Mouse (Mus musculus) kidney, postnatal 25 days (tissue): ENCODE results near the gene Rergl.

Source experiments
- DNase-seq, 2 experiments: peaks; one replicate each; pipeline ENCODE4 v3.0.0; 2021; ENCODE audit warnings: mixed read lengths in 2 of 2

The Rergl gene

DNA sequence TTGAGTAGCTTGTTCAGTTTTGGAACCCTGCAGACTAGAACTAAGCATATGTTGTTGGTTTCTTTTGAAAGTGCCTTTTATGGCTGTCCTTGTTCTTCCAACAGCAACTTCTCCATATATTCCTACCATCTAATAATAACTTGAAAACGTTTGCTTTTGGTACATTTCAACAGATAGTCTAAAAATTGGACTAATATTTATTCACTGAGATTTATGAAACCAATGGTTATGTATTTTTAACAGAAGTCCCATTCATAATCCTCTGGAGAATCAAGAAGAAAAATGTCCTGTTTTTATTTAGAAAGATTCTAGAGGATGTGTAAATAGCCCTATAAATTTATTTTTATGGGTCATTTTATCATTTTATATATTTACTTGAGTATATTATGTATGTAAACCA lies at the start of gene Rergl:
Gene Rergl (minus strand): TSS at position 101 of the 400 bp plus-strand sequence.
- no peak for DNase-seq

DNA sequence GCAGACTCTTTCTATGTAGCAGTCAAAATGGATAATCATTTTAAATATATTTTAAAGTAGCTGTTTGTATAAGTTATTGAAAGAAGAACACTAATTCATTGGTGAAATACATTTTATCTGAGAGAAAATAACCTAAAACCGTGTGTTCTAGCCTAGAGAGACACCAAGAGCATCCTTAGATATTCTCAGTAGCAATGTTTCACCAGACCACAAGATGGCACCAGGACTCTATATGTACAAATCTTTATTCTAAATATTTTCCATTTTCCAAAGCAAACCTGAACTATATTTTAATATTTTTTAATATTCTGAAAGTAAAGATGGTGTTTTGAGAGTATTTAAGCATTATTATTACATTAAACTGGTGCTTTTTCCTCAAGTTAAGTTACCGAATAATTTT lies 36.7 kb upstream of the Rergl start:
- peak in 1 of 2 experiments; percentile 3 for DNase-seq

DNA sequence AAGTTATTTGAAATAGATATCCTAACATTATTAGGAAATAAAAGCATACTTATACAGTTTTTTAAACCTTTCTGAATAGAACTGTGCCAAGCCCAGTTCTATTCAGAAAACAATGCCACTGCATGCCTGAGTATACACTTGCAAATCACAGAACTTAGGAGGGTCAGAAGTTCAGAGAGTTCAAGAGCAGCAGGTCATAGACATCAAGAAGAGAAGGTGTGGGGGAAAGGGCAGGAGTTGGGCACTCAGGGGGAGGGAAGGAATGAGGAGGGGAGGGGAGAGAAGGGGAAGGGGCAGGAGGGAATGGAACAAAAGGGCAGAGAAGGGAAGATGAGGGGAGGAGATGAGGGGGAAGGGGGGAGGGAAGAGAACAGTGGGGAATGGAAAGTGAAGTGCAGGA lies 23.6 kb upstream of the Rergl start:
- DNase-seq: no peak

DNA sequence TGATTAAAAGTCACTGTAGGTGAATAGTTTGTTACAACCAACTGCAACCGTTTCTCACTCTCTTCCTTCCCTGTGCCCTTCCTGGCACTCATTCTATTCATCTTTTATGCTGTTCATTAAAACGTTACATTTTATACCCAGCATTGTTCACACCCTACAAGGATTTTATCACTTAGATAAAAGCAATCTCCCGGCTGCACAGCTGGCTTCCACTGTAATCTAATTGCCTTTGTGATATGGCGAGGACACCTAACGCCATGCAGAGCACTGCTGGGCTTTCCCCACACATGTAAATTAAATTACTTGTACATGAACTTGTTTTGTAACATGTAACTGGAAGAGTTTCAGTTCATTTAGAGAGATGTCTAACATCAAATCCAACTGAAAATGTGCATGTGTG lies 22.5 kb upstream of the Rergl start:
- no peak for DNase-seq

DNA sequence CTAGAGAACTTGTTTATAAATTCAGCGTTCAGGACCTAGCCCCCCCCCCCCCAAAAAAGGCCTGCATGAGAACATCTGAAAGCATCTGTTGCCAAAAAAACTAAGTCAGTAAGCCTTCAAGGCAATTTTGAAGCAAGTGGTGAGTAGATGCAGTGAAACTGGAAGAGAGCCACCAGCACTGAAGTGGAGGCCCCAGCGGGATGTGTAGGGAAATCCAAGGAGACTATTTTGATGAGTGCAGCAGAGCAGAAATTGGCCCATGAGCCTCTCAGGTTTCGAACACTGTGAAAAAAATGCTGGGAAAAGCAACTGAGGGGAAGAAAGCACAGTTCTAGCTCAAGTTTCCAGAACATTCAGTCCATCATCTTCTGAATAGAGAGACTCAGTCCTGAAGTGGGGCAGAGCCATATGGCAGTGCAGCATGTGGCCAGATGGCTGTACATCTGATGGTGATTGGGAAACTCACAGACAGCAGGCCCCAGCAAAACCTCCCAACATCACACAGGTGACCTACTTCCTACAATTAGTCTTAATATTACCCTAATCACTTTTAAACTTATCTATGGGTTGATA lies 13.2 kb upstream of the Rergl start:
- DNase-seq: no peak

DNA sequence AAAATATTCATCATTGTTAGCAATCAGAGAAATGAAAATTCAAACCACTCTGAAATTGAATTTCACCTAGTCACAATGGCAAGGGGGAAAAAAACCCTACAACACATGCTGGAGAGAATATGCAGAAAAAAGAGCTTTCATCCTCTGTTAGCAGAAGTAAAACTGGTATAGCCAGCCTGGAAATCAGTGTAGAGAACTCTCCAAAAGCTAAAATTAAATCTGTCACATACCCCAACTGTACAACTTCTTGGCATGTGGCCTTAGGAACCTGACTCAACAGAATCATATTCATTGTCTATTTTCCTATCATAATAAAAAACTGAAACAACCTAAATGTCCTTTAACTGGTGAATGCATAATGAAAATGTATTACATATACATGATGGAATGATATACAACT lies 22.0 kb downstream of the Rergl start:
- no peak for DNase-seq

DNA sequence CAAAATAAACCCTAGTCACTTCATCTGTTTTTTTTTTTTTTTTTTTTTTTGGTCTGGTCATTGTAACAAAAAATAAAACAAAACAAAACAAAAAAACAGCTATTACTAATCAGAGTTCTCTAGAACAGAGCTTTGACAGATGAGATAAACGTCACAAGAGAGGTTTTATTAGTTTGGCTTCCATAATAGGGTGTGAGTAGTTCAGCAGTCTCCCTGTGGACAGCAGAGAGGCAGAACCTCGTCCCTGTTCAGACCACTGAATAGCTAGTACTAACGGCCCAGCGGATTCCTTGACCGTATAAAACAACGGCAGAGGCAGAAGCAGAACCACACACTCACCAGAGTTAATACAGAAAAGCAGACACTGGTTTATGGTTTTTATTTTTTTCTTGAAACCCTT lies 36.8 kb downstream of the Rergl start:
- DNase-seq: no peak

DNA sequence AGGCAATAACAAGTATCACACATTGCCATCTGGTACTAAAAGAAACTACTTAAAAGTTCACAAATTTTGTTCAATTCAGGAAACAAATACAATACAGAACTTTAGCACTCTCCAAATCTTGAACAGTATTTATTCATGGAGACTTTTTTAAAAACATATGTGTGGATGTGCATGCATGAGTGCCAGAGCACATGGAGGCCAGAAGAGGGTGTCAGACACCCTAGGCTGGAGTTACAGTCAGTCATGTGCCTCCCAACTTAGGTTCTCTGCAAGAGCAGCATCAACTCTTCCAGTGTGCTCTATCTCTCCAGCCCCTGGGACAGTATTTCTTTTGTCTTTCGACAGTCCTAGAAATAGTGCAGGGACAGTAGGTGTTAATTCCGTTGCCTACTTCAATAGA lies 37.5 kb downstream of the Rergl start:
- DNase-seq: no peak

DNA sequence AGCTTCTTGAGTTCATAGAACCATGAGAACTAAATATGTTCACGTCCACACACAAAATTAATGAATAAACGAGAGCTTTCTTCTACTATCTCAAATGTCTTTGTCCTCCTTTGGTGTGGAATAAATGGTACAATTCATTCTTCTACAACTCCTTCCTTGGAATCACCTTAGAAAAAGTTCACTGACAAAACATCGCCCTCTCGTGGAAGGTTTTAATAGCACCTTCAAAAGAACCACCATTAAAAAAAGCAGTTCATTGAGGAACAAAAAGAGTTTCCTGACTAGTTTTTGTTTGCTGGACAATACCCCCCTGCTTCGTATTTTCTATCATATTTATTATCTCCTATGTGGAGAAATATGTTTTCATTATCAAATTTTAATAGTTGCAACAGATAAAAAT lies 40.7 kb downstream of the Rergl start:
- no peak for DNase-seq

DNA sequence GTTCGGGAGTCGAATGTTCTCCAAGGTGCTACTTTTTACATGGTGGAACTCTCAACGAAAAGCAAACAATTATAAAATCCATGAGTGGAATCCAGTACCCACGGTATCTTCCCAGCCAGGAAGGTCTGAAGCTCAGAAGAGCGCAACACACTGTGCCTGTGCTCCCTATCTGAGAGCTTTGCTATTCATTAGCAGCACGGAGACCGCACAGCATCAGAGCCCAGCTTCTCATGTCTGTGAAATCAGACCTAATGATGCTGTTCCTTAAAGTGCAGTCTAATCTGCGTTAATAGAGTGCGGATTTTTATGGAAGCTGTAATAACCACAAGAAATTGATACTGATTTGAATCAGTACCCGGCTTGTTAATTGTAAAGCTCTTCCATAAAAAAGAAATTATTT lies 41.3 kb downstream of the Rergl start:
- no peak for DNase-seq

DNA sequence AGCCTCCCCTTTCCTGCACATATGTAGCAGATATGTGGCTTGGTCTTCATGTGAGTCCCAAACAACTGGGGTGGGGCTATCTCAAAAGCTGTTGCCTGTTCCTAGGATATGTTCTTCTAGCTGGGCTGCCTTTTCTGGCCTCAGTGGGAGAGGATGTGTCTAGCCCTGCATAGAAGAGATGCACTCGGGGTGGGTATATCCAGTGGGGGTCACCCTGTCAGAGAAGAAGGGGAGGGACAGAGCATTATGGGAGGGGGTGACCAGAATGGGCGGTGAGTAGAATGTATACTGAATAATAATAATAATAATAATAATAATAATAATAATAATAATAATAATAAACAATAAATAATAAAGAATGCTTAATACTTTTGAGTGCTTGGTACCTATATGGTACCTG lies 57.8 kb downstream of the Rergl start:
- no peak for DNase-seq
